Mouse (Mus musculus) G1E (cell line): ENCODE results near the gene Vps13d.

Experiments
- CTCF ChIP-seq: IDR thresholded peaks from 2 replicates; pipeline ENCODE4 v1.5.1; 2012; ENCODE audit warnings: low read depth, low read length, inconsistent platforms, mixed read lengths
- GATA1 ChIP-seq: IDR thresholded peaks from 2 replicates; pipeline ENCODE4 v1.6.1; 2012; ENCODE audit warnings: borderline replicate concordance, low read length, inconsistent platforms, mixed read lengths
- GATA2 ChIP-seq: IDR thresholded peaks from 2 replicates; pipeline ENCODE4 v1.6.1; 2012; ENCODE audit warnings: low read depth, low read length, inconsistent platforms, borderline replicate concordance
- POLR2AphosphoS5 ChIP-seq: IDR thresholded peaks from 2 replicates; pipeline ENCODE4 v1.6.1; 2012; ENCODE audit warnings: low read depth, low read length, inconsistent platforms; ENCODE audit not compliant: insufficient replicate concordance
- TAL1 ChIP-seq: conservative IDR thresholded peaks from 2 replicates; pipeline ENCODE4 v1.6.1; 2012; ENCODE audit warnings: low read depth, low read length, inconsistent platforms, mixed read lengths

GRCm38 (mm10) chr4:145023911-145024310 lies 170.9 kb downstream of the Vps13d start:
- TF ChIP-seq CTCF = no peak
- no peak for TF ChIP-seq POLR2AphosphoS5
- TF ChIP-seq TAL1 = no peak
- no peak for TF ChIP-seq GATA2
- no peak for TF ChIP-seq GATA1
